Mouse (Mus musculus): ENCODE measurements at regions not wholly inside any gene's neighbourhood (a gene's known extent, or its start where the extent isn't known, plus 50 kb on each side); places are given as distances from the start of the nearest gene placed in this dataset.

- DNase-seq = no peak
Measured at GRCm38 (mm10) chr2:51321676-51322075, 172.8 kb upstream of the Rnd3 start.

- DNase-seq = no peak
Measured at GRCm38 (mm10) chr2:51316452-51316851, 167.5 kb upstream of the Rnd3 start.

- no peak for DNase-seq
Measured at GRCm38 (mm10) chr2:51313414-51313813, 164.5 kb upstream of the Rnd3 start.

- no peak for DNase-seq
Measured at GRCm38 (mm10) chr2:51306257-51306656, 157.3 kb upstream of the Rnd3 start.

- DNase-seq = peak; percentile 23
Measured at GRCm38 (mm10) chr2:51305411-51305810, 156.5 kb upstream of the Rnd3 start.

- no peak for DNase-seq
Measured at GRCm38 (mm10) chr2:51304694-51305093, 155.8 kb upstream of the Rnd3 start.

GRCm38 (mm10) chr2:51290659-51291260 lies 141.8 kb upstream of the Rnd3 start:
- no peak for DNase-seq

GRCm38 (mm10) chr2:51288678-51289077 lies 139.8 kb upstream of the Rnd3 start:
- no peak for DNase-seq

- no peak for DNase-seq
Measured at GRCm38 (mm10) chr2:51285632-51286031, 136.7 kb upstream of the Rnd3 start.

GRCm38 (mm10) chr2:51284781-51285225 lies 135.9 kb upstream of the Rnd3 start:
- no peak for DNase-seq

GRCm38 (mm10) chr2:51279396-51280045 lies 130.6 kb upstream of the Rnd3 start:
- no peak for DNase-seq

- no peak for DNase-seq
Measured at GRCm38 (mm10) chr2:51278824-51279223, 129.9 kb upstream of the Rnd3 start.

- DNase-seq = no peak
Measured at GRCm38 (mm10) chr2:51278356-51278755, 129.4 kb upstream of the Rnd3 start.

GRCm38 (mm10) chr2:51276591-51276990 lies 127.7 kb upstream of the Rnd3 start:
- DNase-seq = no peak

GRCm38 (mm10) chr2:51273300-51273699 lies 124.4 kb upstream of the Rnd3 start:
- no peak for DNase-seq

GRCm38 (mm10) chr2:51268532-51268931 lies 119.6 kb upstream of the Rnd3 start:
- DNase-seq = no peak

GRCm38 (mm10) chr2:51267662-51268061 lies 118.8 kb upstream of the Rnd3 start:
- no peak for DNase-seq

GRCm38 (mm10) chr2:51262506-51262905 lies 113.6 kb upstream of the Rnd3 start:
- DNase-seq = no peak

GRCm38 (mm10) chr2:51250798-51251197 lies 101.9 kb upstream of the Rnd3 start:
- no peak for DNase-seq

- DNase-seq = no peak
Measured at GRCm38 (mm10) chr2:51241573-51241972, 92.7 kb upstream of the Rnd3 start.

GRCm38 (mm10) chr2:51240000-51240399 lies 91.1 kb upstream of the Rnd3 start:
- no peak for DNase-seq

- no peak for DNase-seq
Measured at GRCm38 (mm10) chr2:51238992-51239391, 90.1 kb upstream of the Rnd3 start.

- DNase-seq = no peak
Measured at GRCm38 (mm10) chr2:51238131-51238931, 89.4 kb upstream of the Rnd3 start.

GRCm38 (mm10) chr2:51237451-51237850 lies 88.5 kb upstream of the Rnd3 start:
- no peak for DNase-seq

Measured in kidney, adult 18-20 months (tissue).